Mouse (Mus musculus) gonadal fat pad, adult 2 months (tissue): ENCODE results near the gene Dkc1. TPM values are rescaled to one million over a fixed set of nuclear protein-coding genes. Genes with fewer than 3 reads are reported as not detected.

ENCODE experiments used
- DNase-seq: peaks from one replicate; pipeline ENCODE4 v3.0.0-alpha.2; 2012; ENCODE audit warnings: low read depth
- polyA plus RNA-seq: library from polyadenylated mRNA; depleted of rRNA; stranded (reverse); fragments of >200 nt; gene quantifications from 2 replicates; pipeline ENCODE4 v1.2.3, GENCODE M21; 2012; rRNA removed

Gene Dkc1
- polyA plus RNA-seq = 9.1 and 9.5 TPM in 2 replicates

- DNase-seq = peak; percentile 45
Observed at GRCm38 (mm10) chrX:75095369-75096162, at the start of gene Dkc1. TSS of gene Dkc1 (plus strand) at chrX:75095854.

DNA sequence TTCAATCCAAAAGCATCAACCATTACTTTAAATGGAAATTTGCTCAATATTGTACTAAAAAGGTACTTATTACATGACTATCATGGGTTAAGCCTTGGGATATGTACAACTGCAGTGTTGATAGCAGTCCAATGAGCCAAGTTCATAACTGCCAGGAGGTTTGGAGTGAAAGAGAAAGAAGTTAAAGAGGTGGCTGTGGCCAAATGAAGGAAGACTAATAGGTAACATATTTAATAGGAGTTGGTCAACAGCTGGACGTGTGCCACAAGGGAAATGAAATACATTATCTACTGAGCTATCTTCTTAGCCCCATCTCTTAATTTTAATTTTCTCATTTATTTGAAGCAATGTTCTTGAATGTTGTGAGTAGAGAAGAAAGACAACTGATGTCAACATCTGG lies 49.7 kb upstream of the Dkc1 start:
- no peak for DNase-seq

GRCm38 (mm10) chrX:75046921-75047635 lies 48.6 kb upstream of the Dkc1 start:
- DNase-seq = no peak

- no peak for DNase-seq
Observed at GRCm38 (mm10) chrX:75056120-75056775, 39.4 kb upstream of the Dkc1 start.

DNA sequence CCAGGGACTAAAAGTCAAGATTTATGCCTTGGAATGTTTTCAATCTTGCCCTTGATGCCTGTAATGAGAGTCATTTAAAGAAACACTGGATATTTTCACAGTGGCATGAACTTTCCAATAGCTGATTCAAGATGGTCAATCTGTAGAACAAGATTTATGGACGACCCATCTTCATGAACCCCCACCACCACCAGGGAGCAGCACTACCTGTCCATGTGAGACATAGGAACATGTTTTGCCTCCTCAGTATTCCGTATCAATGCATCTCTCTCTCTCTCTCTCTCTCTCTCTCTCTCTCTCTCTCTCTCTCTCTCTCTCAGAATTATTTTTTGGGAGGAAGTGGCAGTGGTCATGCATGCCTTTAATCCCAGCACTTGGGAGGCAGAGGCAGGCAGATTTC lies 13.3 kb upstream of the Dkc1 start:
- no peak for DNase-seq

DNA sequence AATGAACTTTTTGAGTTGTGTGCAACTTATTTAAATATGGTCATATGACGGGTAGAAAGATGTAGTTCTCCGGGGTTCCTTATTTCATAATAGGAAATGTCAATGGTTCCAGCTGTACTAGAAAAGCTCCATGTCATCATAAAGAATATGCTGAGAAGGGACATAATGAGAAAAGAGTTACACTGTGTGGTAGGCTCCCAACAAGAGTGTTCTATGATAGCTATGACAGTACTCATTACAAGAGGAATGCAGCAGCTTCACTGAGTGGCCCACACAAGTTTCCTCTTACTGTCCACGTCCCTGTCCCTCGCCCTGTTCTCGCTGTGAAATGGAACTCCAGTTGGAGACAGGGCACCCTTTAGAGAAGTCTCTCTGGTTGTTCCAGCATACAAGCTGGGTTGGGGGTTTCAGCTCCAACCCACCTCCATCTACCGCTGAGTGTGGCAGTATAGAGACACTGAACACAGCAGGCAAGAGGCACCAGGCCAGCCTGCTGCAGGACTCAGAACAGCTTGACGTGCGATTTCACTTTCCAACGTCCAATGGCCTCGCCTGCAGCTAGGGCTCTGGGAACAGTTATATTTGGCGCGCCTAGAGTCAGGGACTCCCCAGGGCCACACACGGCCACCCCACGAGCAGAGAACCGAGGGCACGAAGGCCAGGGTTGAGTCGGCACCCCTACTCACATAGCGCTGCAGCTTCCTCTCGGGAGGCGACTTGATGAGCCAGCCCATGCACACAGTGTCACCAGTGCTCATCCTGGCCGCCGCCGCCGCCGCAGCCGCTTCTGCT lies 11.5 kb upstream of the Dkc1 start:
- no peak for DNase-seq

DNA sequence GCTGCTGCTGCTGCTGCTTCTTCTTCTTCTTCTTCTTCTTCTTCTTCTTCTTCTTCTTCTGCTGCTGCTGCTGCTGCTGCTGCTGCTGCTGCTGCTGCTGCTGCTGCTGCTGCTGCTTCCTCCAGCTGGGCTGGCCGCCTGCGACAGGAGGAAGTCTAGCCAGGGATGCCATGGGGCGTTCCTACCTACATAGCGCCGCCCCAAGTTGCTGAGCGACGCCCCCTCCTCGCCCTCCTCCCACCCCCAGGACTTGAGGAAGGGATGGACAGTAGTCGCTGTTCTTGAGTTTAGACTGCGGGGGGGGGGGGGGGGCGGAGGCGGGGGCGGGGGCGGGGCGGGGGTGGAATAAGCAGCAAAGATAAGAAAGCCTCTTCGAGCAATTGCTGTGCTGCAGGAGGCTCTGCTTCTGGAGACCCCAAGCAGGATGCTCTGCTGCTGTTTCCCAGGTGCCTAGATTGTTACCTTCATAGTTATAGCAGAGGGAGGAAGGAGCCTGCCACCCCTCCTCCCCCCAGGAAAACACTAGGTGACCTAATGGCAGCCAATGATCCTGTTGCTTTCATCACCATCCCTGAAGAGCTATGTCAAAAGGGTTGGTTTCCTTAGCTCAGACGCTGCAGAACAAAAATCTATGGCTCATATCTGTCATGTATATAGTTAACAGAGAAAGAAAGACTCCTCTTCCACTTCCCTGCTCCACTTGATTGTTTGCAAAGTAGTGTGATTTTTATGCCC lies 10.7 kb upstream of the Dkc1 start, which contains the start of gene Gab3:
Gene Gab3 (minus strand): TSS at position 685 of the 735 bp plus-strand sequence.
- no peak for DNase-seq

GRCm38 (mm10) chrX:75085654-75086053 lies 10.0 kb upstream of the Dkc1 start:
- DNase-seq = no peak

- no peak for DNase-seq
Observed at GRCm38 (mm10) chrX:75096163-75096770, 613 bp downstream of the Dkc1 start.

DNA sequence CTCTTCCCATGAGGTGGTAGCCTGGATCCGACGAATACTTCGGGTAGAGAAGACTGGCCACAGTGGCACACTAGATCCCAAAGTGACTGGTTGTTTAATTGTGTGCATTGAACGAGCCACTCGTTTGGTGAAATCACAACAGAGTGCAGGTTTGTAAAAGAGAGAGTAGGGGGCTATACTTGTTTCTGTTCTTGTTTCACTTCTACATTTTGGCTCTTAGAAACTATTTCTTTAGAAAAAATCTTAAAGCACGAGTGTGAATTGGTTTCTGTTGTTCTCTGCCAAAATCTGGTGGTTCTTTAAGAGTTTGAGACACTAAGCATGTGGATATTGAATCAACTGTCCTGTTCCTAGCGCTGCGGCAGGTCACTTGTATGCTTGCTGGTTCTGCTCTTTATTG lies 3.1 kb downstream of the Dkc1 start:
- DNase-seq = no peak

GRCm38 (mm10) chrX:75102293-75102692 lies 6.6 kb downstream of the Dkc1 start:
- DNase-seq = no peak

DNA sequence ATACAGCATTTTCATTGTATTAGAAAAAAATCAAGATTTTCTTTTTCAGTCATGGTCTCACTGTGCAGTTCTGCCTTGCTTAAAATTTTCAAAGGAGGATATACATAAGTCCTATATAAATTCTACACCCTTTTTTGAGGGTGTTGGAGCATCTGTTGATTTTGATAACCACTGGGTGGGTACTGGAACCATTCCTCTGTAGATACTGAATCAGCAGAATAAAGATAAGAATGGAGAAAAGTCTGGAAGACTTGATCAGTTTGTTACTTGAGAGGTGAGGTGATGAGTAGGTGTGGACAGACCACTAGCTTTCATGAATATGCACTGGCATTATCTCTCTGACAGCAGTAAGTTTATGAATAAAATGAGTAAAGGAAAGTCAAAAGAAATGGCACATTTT lies 19.9 kb downstream of the Dkc1 start:
- DNase-seq = no peak

DNA sequence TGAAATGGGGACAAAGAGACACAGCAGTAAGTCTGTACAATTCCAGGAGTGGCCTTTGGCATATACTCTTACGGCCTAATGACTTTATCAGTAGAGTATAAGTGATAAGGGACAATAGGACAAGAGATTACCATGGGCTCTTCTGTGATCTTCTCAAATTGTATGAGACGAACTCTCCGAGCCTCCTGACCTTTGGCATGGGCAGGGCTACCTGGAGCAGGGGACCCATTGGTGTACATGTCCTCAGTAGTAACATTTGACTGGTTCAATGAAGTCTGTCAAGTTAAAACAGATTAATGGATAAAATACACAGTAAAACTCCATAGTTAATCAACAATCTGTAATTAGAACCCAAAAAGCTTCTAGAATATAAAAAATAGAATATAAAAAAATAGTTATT lies 30.0 kb downstream of the Dkc1 start:
- DNase-seq = no peak

- no peak for DNase-seq
Observed at GRCm38 (mm10) chrX:75126893-75127292, 31.2 kb downstream of the Dkc1 start.

GRCm38 (mm10) chrX:75128333-75128980 lies 32.8 kb downstream of the Dkc1 start:
- DNase-seq = no peak

DNA sequence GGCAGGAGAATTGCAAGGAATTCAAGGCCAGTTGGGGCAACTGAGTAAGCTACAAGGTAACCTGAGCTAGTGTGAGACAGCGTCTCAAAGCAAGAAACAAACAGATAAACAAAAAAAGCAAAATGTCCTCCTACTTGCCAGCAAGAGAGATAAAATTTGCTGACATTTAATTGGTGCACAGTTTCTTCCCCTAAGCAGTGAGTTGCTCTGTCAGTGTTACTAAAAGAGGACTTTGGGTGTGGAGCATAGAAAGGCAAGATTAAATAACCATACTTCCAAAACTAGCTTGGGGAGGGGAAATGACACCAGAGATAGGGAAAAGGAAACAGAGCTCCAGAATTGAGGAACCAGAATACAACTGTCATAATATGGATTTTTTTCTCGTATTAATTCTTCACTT lies 33.8 kb downstream of the Dkc1 start:
- no peak for DNase-seq

DNA sequence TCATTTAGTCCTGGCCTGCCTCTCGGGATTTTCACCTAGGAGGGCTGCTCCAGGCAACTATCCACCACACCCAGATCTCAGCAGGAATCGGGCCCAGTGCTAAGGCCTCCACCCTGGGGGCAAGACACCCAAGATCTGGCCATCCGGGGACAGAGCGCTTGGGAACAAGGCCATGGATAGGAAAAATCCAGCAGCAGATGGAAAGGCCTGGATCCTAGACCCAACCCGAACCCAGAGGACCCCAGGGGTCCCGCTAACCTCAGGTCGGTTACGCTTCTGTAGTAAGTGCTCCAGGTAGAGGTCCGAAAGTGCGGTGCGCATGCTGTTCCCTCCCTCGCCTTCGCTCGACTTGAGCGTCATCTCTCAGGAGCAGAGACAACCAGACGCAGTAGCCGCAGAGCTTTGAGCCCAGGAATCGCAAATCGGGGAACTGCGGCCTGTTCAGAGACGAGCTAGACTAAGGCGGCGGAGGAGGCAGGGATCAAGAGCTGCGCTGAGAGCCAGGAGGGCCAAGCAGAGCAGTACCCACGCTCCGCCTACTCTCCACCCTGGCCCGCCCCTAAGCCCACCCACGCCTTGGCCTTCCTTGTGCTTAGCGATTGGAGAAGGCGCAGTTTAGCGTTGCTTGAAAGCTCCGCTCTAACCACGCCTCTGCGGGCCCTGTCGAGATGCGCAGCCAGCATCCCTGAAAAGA lies 35.0 kb downstream of the Dkc1 start, which contains the start of gene Mpp1:
Gene Mpp1 (minus strand): TSS at position 550 of the 694 bp plus-strand sequence.
- DNase-seq = no peak

DNA sequence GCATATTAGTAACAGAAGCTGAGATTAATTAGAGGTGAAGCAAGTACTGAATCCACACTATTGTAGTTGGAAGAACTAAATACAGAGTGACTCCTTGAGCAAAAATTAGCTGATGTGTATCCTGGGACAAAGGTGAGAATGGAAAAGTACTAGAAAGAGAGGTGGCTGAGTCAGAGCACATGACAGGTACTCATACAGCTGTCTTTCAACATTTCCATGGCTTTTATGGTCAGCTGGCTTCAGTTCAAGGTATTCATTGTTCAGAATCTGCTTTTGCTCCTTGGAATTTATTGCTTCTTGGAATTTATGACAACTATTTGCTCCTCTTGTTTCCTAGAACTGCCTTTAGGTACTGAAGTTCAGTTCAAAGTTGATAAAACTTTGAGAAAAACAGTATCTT lies 41.3 kb downstream of the Dkc1 start:
- DNase-seq = no peak

- DNase-seq = peak; percentile 77
Observed at GRCm38 (mm10) chrX:75137729-75138128, 42.1 kb downstream of the Dkc1 start.
